Mouse (Mus musculus) left cerebral cortex, postnatal 14 days (tissue): ENCODE data around the gene Inpp5f. TPM values are rescaled to one million over a fixed set of nuclear protein-coding genes. Genes with fewer than 3 reads are reported as not detected.
"Not testable (repeated sequence)": the region's sequence is repeated elsewhere in the genome, so short reads cannot be mapped to it uniquely, and the experiment has no call there.

Experiments used
- DNase-seq, 2 experiments: peaks; one replicate each; pipeline ENCODE4 v3.0.0; 2021 to 2022; ENCODE audit warnings: low spot score in 2 of 2, mixed read lengths in 1 of 2
- intact Hi-C: fragments of 180-260 bp; cut with DNase I; formaldehyde crosslinking; loops from one replicate; pipeline ENCODE4 v1.15.1; 2025
- total RNA-seq, 2 experiments: library from RNA; stranded (reverse); gene quantifications; 2 replicates each; pipeline ENCODE4 v1.2.3; 2021

Gene Inpp5f
- total RNA-seq, 2 experiments from 2014 or later = 143 to 171 TPM

GRCm38 (mm10) chr7:128591345-128592084 lies 19.6 kb upstream of the Inpp5f start:
- intact Hi-C loops = loop anchor here (5.0 kb wide), 2 partner anchors 76 to 96 kb away; no protein-coding TSS in a partner anchor

GRCm38 (mm10) chr7:128592118-128592935 lies 18.8 kb upstream of the Inpp5f start:
- intact Hi-C loops = loop anchor here (5.0 kb wide), 2 partner anchors 75 to 95 kb away; no protein-coding TSS in a partner anchor
- peak; percentile 43 to 64 for DNase-seq

More at GRCm38 (mm10) chr7:128591345-128592084, 19.6 kb upstream of the Inpp5f start:
- peak; percentile 11 to 37 for DNase-seq

- no peak for DNase-seq
- intact Hi-C loops = loop anchor here (5.0 kb wide), 2 partner anchors 74 to 94 kb away; no protein-coding TSS in a partner anchor
Measured at GRCm38 (mm10) chr7:128592936-128593241, 18.2 kb upstream of the Inpp5f start.

GRCm38 (mm10) chr7:128596274-128596673 lies 14.9 kb upstream of the Inpp5f start:
- intact Hi-C loops = no loop called here
- no peak for DNase-seq

GRCm38 (mm10) chr7:128599072-128599471 lies 12.1 kb upstream of the Inpp5f start:
- intact Hi-C loops = no loop called here
- no peak for DNase-seq

- no peak for DNase-seq
- intact Hi-C loops = no loop called here
Measured at GRCm38 (mm10) chr7:128601826-128602225, 9.3 kb upstream of the Inpp5f start.

- intact Hi-C loops, DNase-seq: not testable (repeated sequence)
Measured at GRCm38 (mm10) chr7:128609936-128610335, 1.2 kb upstream of the Inpp5f start.

- intact Hi-C loops = no loop called here
- DNase-seq = no peak
Measured at GRCm38 (mm10) chr7:128610490-128610889, 638 bp upstream of the Inpp5f start.

GRCm38 (mm10) chr7:128611799-128612411 lies 777 bp downstream of the Inpp5f start:
- no peak for DNase-seq
- intact Hi-C loops = no loop called here

- DNase-seq = no peak
- intact Hi-C loops = no loop called here
Measured at GRCm38 (mm10) chr7:128612521-128613181, 1.5 kb downstream of the Inpp5f start.

GRCm38 (mm10) chr7:128613578-128613977 lies 2.5 kb downstream of the Inpp5f start:
- DNase-seq = no peak
- intact Hi-C loops = no loop called here

GRCm38 (mm10) chr7:128617587-128617986 lies 6.5 kb downstream of the Inpp5f start:
- intact Hi-C loops = no loop called here
- no peak for DNase-seq

GRCm38 (mm10) chr7:128620178-128620577 lies 9.1 kb downstream of the Inpp5f start:
- DNase-seq = no peak
- intact Hi-C loops = no loop called here

GRCm38 (mm10) chr7:128622266-128622961 lies 11.3 kb downstream of the Inpp5f start:
- DNase-seq = peak; percentile 19 to 34

GRCm38 (mm10) chr7:128622994-128623393 lies 11.9 kb downstream of the Inpp5f start:
- intact Hi-C loops = no loop called here
- no peak for DNase-seq

More at GRCm38 (mm10) chr7:128622266-128622961, 11.3 kb downstream of the Inpp5f start:
- intact Hi-C loops = no loop called here

GRCm38 (mm10) chr7:128625382-128625781 lies 14.3 kb downstream of the Inpp5f start:
- DNase-seq = no peak
- intact Hi-C loops = no loop called here

- intact Hi-C loops = no loop called here
- DNase-seq = no peak
Measured at GRCm38 (mm10) chr7:128626601-128627000, 15.5 kb downstream of the Inpp5f start.

- intact Hi-C loops = no loop called here
Measured at GRCm38 (mm10) chr7:128627251-128627650, 16.1 kb downstream of the Inpp5f start.

GRCm38 (mm10) chr7:128627723-128628122 lies 16.6 kb downstream of the Inpp5f start:
- no peak for DNase-seq
- intact Hi-C loops = no loop called here

More at GRCm38 (mm10) chr7:128627251-128627650, 16.1 kb downstream of the Inpp5f start:
- no peak for DNase-seq
